Mouse (Mus musculus): ENCODE data around the gene Tmed2. TPM values are rescaled to one million over a fixed set of nuclear protein-coding genes. Genes with fewer than 3 reads are reported as not detected.
"Not testable (repeated sequence)": the region's sequence is repeated elsewhere in the genome, so short reads cannot be mapped to it uniquely, and the experiment has no call there.

Tmed2 gene
- polyA plus RNA-seq, 3 experiments from 2014 or later: 41.3 to 124 (median 59.1) TPM

DNA sequence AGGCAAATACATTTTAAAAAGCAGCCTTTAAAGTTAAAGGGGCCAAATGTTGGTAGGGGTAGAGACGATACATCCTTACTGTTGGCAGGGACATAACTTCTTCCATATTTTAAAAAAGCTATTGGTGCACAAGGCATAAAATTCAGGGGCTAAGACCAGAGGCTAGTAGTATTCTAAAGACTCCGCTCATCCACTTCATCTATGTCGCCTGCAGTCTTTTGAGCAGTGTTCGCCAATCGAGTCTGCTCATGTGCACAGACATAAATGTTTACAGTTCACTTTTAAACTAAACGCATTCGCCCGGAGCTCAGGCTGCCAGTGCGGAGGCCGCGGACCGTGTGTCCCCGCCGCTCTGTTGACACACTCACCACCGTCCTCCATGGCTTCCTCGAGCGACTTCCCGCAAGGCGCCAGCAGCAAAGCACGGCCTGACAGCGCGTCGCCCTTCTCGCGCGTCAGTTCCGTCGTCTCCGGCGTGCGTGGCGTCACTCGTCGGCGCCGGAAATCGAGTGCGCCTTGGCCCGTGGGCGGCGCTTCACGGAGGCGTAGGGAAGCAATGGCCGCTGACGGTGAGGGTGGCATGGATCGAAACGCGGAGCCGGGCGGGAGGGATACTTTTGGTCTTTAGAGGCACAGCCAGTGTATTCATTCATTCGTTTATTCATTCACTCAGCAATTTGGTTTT, 38.3 kb downstream of the Tmed2 start, which contains the start of the genes Eif2b1 and Gtf2h3:
Gene Eif2b1 (minus strand): TSS at position 499 of the 685 bp plus-strand sequence.
Gene Gtf2h3 (plus strand): TSS at position 508 of the 685 bp plus-strand sequence.
- peak; percentile 94 for ATAC-seq

GRCm38 (mm10) chr5:124582515-124582914, 42.0 kb downstream of the Tmed2 start:
- no peak for ATAC-seq

DNA sequence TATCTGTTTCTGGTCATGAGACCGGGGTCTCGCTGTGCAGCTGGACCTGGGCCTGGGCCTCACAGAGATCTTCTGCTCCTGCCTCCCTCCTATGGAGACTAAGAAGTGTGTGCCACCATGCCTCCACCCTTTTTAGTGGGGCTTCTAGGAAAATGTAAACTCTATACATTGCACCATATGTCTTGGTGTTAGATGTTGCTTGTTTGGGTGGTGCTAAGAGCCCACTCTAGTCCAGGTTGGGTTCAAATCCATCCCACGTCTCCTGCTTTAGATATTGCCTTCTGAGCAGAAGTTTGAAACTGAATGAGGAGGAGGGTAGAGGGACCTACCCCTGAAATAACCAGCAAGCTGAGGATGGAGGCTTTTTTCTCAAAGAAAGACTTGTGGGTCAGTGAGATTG, 52.3 kb downstream of the Tmed2 start:
- ATAC-seq: no peak

DNA sequence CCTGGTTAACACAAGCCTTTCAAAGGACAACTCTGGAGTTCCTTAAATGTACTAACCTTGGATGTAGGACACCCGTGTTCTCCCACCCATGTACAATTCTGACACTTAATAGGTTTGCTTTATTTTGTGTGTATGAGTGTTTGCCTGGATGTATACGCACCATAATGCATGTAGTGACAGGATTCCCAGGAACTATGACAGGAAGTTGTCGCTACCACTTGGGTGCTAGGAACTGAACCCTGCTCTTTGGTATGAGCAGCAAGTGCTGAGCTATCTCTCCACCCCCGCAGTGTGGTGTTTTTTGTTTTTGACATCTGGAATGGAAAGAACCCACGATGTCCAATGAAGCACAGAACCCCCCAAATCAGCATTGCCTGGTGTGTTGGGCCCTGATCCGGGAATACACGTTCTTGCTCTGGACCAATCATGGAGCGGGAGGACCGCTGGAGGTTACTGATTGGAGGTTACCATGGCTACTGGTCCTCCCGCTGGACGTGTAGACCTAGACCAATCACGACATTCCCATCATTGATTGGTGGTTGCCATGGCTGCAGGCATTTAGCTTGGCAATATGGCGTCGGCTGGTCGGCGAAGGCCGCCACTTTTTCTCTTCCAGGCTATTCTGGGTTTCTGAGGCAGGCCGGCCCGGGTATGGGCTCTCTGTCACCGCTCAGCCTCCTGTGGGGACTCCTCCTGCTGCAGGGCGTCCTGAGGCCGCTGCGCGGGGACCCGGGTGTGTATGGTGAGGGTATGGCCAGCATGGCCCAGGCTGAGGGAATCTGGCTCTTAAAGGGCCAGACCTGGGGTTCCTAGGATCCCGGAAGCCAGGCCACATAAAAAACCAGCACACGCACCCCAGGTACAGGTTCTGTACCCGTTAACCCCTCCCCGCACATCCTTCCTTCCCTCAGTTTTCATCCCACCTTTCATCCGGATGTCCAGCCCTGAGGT, 58.0 kb downstream of the Tmed2 start:
- peak; percentile 92 for ATAC-seq

GRCm38 (mm10) chr5:124599726-124600125, 59.2 kb downstream of the Tmed2 start:
- not testable (repeated sequence) for ATAC-seq

Other genes with a start within 250 kb of the Tmed2 start
- 10 to 100 TPM; 12.4 to 17.5 (median 15.1) TPM for gene Mphosph9, start 212.7 kb upstream of the Tmed2 start, polyA plus RNA-seq (2017; shearing (Covaris generic))
- gene 2810006K23Rik, start 212.6 kb upstream of the Tmed2 start, polyA plus RNA-seq (2017; shearing (Covaris generic)): 10 to 100 TPM; 10.5 to 18.3 (median 11.1) TPM
- gene Cdk2ap1, start 177.6 kb upstream of the Tmed2 start, polyA plus RNA-seq (2017; shearing (Covaris generic)): 10 to 100 TPM; 17.2 to 23.8 (median 19.9) TPM
- 100 to 1,000 TPM; 127 to 199 (median 163) TPM for gene Sbno1, start 114.7 kb upstream of the Tmed2 start, polyA plus RNA-seq (2017; shearing (Covaris generic))
- 10 to 100 TPM; 19.3 to 33.6 (median 23.2) TPM for gene Kmt5a, start 100.8 kb upstream of the Tmed2 start, polyA plus RNA-seq (2017; shearing (Covaris generic))
- 10 to 100 TPM; 56.2 to 88.3 (median 67.1) TPM for gene Rilpl2, start 62.3 kb upstream of the Tmed2 start, polyA plus RNA-seq (2017; shearing (Covaris generic))
- gene Snrnp35, start 57.6 kb upstream of the Tmed2 start, polyA plus RNA-seq (2017; shearing (Covaris generic)): 10 to 100 TPM in 1 of 3 experiments, 1 to 10 TPM in 2; 6.5 to 12.1 (median 9.7) TPM
- 1 to 10 TPM in 1 of 3 experiments, under 1 TPM in 2; 0.39 to 1.3 (median 0.91) TPM for gene Rilpl1, start 9.3 kb upstream of the Tmed2 start, polyA plus RNA-seq (2017; shearing (Covaris generic))
- gene Ddx55, start 12.2 kb downstream of the Tmed2 start, polyA plus RNA-seq (2017; shearing (Covaris generic)): 10 to 100 TPM; 14.7 to 22.6 (median 20.1) TPM
- gene Eif2b1, start 38.4 kb downstream of the Tmed2 start, polyA plus RNA-seq (2017; shearing (Covaris generic)): 10 to 100 TPM; 43.2 to 54.2 (median 51.1) TPM
- gene Gtf2h3, start 38.4 kb downstream of the Tmed2 start, polyA plus RNA-seq (2017; shearing (Covaris generic)): 10 to 100 TPM; 59.6 to 62.1 (median 60.8) TPM
- gene Atp6v0a2, start 87.9 kb downstream of the Tmed2 start, polyA plus RNA-seq (2017; shearing (Covaris generic)): 10 to 100 TPM; 27.5 to 34.3 (median 30.3) TPM
- gene Dnah10, start 184.4 kb downstream of the Tmed2 start, polyA plus RNA-seq (2017; shearing (Covaris generic)): under 1 TPM in 1 of 3 experiments, not detected in 2; 0.05 TPM

Data from inflammation-experienced regulatory T-cells, adult 6 months (primary cell).